Mouse (Mus musculus) liver, adult (tissue): ENCODE measurements around the gene Tm9sf3.

Experiments used
- GATA4 ChIP-seq: IDR thresholded peaks from 2 replicates; pipeline ENCODE4 v1.6.1; 2014; ENCODE audit warnings: mild to moderate bottlenecking, low read length; ENCODE audit not compliant: insufficient replicate concordance

The Tm9sf3 gene

DNA sequence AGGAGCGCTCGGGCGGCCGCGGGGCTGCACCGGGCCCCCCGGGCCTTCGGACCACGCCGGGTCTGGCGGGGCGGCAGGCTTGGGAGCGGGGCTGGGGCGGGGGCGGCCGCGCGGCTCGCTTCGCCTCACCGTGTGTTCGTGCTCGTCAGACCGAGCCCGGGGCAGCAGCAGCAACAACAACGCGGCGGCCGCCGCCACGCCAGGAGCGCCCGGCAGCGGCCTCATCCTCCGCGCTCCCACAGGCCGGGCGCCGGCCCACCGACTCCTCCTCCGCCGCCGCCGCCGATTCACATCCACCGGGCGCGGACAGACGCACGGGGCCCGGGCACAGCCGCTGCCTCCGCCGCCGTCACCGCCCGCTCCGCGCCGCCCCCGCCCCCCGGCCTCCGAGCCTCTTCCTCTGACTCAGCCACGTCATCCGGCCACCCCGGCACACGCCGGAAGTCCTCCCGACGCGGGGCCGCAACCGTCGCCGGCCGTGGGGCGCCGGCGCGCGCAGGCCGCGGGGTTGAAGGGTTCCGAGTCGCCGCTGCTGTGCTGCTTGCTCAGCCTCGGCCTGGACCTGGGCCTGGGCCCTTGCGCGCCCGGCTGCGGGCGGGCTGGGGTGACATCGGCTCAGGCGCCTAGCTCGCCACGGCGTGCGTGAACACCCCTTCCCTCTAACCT is at the start of gene Tm9sf3:
Gene Tm9sf3, minus strand, starts transcription at position 368 of the 666 bp plus-strand sequence.
- peak; percentile 34; the same call in 1 of the 2 replicates for TF ChIP-seq GATA4

DNA sequence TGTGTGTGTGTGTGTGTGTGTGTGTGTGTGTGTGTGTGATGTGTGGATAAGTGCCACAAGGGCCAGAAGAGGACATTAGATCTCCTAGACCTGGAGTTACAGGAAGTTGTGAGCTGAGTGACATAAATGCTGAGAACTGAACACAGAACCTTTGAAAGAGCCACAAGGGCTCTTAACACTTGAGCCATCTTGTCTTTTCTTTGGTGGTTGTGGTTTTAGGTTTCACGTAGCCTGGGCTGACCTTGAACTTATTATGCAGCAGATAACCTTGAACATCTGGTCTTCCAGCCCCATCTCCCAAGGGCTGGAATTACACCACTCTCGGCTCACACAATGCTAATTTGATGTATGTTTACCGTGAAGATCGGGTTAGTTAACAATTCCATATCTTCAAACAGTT is 48.2 kb upstream of the Tm9sf3 start:
- TF ChIP-seq GATA4 = no peak

DNA sequence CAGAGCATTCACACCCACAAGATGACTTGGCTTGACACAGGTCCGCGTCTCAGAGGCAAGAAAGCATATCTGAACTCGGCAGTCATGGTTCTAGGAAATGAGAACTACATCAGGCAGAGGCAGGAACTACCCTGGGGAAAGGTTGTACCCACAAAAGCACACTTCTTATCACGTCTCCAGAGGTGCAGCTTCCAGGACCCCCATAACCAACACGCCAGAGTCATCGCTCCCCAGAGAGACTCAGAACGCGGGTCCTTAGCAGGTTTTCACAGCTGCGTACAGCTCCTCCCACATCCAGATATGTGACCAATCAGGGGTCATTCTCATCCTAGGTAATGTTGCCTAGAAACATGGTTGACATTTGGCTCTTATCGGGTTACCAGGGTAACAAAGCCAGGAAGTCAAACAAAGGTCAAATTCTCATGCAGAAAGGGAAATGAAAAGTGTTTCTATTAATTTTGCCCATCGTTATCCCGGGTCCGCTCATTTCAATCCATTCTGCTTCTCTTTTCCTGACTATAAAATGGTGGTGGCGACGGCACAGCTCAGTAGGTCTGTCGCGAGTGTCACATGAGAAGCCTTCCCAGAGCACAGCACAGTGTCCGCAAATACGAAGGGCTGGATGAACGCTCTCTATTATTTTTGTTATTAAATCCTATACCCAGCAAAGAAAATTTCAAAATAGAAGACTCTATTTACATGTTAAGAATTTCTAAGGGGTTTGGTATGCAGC is 47.3 kb upstream of the Tm9sf3 start:
- no peak for TF ChIP-seq GATA4

DNA sequence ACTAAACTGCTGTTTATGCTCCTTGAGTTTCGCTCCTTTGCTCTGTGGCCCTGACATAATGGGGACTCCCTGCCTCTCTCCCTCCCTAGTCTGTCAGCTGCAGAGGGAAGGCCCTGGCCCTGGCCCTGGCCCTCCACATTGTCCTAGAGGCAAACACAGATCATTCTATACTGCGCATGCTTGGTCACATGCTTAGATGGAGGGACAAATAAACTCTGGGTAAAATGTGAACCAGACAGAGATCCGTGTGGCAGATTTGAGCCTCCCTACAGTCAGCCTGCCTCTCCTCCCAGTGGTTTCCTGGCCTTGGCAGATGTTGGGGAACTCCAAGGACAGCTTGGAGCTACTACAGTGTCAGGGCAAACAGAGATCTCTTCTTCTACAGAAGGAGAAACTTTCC is 40.1 kb upstream of the Tm9sf3 start:
- TF ChIP-seq GATA4 = no peak

DNA sequence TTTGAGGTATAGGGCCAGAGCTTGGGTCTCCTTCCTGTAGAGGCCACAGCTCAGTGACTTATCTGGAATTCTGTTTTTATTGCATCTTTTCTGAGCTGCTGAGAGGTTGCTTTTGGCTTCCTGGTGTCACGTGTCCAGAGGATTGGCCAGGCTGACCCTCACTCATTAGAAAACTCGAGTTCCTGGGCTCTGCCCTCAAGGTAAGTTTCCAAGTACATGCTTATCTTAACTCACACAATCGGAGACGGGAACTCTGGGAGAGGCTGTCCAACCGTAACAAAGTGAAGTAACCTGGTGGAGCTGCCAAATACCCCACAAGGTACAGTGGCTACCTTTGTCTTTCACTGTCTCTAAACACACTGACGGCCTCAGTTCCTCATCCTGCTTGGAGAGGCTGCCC is 39.6 kb upstream of the Tm9sf3 start:
- TF ChIP-seq GATA4 = no peak

DNA sequence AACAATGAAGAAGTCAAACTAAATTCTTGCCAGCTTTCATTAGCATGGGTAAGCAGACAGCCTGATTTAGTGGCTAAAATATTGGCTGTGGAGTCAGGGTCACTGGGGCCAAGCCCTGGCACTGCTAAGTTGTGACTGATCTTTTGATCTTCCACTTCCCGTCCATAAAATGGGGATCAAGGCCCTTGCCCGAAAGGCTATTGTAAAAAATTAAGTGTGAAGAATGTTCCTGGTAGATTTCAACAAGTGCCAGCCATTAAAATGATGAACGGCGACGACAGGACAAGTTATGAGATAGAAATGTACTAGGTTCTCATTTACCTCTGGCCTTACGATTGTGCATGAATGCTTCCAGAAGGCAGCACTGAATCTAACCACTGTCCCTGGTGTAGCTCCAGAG is 38.1 kb upstream of the Tm9sf3 start:
- TF ChIP-seq GATA4 = no peak

DNA sequence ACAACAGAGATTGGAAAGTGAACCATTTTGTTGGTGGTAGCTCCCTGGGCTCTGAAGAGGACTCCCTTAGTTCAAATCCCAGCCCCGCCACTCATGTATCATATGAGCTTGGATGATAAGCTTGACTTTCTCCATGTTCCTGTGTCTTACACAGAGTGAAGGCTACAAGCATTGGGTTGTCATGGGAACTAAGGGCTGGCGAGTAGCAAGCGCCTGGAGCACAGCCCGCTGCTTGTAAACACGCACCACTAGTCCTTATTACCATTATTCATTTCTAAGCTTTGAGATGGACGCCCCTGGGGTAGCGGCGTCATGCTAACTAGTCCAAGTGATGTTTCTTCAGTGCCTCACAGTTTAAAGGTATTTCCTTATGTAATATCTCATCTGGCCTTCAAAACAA is 35.6 kb upstream of the Tm9sf3 start:
- no peak for TF ChIP-seq GATA4

DNA sequence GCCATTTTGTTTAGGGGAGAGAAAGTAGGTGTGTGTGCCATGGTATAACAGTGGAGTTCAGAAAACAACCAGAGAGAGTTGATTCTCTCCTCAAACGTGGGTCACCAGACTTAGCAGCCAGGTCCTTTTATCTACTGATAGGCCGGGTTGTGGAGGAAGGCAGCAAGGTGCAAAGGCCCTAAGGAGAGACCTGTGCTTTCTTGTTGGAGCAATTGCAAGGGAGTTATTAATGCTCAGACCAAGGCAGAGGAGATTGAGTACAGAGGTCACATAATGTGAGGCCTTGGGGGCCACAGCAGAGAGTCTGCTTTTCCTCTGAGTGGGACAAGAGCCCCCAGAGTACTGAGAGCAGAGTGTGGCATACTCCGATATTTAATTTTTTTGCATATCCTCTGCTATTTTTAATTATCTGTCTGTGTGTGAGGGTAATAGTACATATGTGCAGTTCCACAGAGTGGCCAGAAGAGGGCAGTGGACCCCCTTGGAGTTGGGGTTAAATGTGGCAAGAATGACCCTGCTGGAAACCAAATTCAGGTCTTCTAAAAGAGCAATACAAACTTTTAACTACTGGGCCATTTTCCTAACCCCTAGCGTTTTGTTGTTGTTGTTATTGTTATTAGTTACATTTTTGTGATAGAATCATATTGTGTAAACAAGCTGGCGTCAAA is 27.3 kb upstream of the Tm9sf3 start:
- no peak for TF ChIP-seq GATA4

DNA sequence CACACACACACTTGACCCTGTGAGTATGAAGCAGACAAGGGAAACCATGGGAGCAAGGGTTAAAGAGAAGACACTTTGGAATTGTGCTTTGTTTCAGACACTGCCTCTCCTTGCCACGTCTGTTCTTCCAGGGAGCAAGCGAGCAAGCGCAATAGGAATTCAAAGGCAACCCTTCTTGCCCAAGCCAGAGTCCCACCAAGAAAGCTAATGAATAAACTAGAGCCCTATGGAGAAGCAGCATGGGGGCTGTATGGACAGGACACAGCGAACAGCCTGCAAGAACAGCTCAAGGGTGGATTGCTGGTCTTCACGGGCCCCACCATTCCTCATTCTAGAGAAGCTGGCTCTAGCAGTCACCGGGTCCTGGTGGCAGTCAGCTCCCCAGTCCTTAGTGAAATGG is 24.8 kb upstream of the Tm9sf3 start:
- no peak for TF ChIP-seq GATA4

DNA sequence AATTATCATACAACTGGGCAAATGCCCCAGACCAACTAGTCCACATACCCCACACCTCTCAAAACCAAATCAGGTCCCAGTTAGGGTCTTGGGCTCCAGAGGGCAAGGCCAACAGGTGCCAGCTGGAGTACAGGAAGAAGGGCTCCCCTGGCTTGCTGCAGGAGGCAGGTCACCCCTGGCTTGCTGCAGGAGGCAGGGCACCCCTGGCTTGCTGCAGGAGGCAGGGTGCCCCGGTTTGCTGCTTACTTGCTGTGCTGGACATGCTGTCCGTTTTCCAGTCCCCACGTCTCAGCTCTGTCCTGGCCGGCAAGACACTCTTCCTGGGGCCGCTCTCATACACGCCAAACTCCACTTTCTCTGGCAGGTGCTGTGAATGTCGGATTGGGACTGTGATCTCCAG is 23.4 kb upstream of the Tm9sf3 start:
- TF ChIP-seq GATA4 = no peak

DNA sequence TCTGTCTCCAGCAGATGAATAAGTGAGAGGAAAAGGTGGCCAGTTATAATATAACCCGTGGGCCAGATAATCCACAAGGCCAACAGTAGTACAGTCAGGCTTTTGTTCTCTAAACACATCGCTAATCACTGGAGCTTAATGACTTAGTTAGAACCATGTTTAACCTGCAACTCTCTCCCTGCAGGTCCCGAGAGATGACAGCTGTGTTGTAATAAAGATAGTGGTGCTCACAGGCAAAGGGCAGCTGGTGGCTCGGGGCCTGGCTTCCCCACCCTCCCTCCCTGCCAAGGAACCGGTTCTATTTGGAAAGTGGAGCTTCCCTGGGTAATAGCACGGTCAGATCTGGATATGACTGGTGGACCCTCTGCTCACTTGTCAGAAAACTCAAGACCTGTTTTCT is 20.7 kb upstream of the Tm9sf3 start:
- no peak for TF ChIP-seq GATA4

DNA sequence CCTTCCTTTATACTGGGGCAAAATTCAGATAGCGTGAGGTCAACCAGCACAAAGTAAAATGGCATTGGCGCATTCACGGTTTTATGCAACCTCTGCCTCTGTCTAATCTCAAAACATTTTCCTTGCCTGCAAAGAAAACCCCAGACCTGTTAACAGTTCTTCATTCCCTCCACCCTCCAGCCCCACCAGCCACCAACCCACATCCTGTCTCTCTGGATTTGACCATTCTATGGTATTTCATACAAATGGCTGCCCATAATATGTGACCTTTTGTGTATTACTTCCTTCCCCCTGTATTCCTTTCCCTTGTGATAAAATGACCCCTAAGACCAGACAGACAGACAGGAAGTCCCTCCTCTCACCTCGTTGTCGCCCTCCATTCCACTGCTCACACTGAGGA is 18.9 kb upstream of the Tm9sf3 start:
- no peak for TF ChIP-seq GATA4

DNA sequence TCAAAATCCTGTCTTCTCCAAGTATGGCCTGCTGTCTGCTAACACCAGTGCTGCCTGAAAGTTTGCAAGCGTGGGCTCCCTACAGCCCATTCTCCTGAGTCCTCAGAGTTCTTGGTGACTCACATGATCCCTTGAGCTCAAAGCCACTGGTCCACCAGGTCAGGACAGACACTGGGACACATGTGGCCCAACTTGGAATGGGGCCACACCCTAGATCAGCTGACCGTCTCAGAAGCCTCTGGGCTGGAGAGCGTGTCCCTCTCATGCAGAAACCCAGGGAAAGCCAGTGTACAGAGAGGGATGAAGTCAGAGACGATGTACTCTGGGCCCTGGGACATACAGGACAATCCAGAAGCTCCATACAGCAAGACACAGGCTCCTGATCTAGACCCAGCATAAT is 18.4 kb upstream of the Tm9sf3 start:
- TF ChIP-seq GATA4 = no peak

DNA sequence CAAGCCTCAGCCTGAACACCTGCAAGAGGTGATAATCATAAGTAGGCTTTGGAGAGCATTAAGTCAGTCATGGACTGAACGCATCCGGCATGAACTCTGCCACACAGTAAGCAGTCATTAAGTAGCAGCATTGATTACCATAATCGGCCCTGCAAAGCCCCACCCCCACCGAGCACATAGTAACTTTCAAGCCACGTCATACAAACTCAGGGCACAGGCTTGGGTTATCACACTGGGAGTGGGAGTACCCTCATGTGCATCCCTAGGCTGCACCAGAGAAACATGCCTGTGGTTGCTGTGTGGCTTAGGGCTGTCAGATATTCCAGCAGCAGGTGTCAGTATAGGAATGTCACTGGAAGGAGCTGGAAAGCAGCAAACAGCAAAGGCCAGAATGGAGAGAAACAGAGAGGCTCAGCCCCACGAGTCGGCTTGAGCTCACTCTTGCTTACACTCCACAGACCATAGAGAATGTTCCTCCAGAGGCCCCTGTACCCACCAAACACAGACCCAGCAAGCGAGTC is 16.0 kb upstream of the Tm9sf3 start:
- TF ChIP-seq GATA4 = no peak

DNA sequence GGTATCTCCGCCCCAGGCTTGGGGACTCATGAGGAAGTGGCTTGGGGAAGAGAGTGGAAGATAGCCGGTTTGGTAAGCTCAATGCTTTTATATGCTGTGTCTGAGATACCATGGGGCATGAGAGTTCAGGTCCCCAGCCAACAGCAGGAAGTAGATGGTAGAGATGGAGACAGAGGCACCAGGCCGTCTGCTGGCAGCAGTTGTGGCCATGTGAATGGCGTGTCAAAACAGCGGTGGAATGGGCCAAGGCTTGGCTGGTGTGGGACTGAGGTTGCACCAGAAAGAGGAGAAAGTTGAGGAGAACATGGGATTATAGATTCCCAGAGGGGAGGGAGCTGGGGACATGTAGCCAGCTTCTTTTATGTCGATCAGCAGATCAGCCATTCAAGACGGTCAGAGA is 14.8 kb upstream of the Tm9sf3 start:
- TF ChIP-seq GATA4 = no peak

DNA sequence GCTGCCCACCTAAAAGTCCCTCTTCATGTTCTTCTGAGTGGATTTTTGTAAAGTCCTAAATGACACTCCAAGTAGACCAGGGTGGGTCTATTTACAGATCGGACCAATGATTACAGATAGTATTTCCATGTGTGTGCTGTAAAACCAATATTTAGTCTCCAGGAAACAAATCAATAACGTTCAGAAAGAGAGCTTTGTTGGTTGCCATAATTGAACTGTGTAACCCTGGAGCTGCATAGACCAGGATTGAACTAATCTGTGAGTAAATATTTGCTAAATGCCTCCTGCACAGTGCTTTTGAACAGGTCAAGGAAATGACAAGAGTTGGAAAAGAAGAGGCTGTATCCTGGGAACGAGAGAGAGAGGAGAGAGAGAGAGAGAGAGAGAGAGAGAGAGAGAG is 11.8 kb upstream of the Tm9sf3 start:
- TF ChIP-seq GATA4 = peak; percentile 73; the same call in 1 of the 2 replicates
